Mouse (Mus musculus): Measurements from ENCODE around the gene Rab6b.

DNA sequence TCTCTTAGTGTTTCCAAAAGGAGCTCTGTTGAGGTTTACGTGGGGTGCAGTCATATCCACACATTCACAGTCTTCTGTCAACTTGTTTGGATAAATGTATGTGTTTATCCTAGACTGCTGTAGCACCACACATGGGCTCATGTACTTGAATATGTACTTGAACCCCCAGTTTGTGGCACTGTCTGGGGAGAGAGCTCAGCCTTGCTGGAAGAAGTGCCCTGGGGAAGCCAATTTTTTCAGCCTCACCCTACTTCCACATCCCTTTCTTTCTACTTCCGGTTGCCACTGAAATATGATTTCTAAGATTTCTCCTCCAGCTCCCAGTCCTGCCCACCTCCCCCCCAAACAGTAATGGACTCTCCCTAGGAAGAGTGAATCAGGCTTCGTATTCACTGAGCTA is 17.9 kb upstream of the Rab6b start:
- TF ChIP-seq POLR2A (IDR thresholded peaks at IDR 0.05; ENCODE audit: borderline replicate concordance, insufficient read depth, low read length) (no peak), CTCF (IDR thresholded peaks at IDR 0.05; ENCODE audit: borderline replicate concordance, insufficient read depth, low read depth, low read length) (no peak)
